Mouse (Mus musculus): ENCODE data around the gene Klhl8. TPM values are rescaled to one million over a fixed set of nuclear protein-coding genes. Genes with fewer than 3 reads are reported as not detected.

Gene Klhl8
- polyA plus RNA-seq, 1 experiment from 2014 or later = 17.4 TPM

DNA sequence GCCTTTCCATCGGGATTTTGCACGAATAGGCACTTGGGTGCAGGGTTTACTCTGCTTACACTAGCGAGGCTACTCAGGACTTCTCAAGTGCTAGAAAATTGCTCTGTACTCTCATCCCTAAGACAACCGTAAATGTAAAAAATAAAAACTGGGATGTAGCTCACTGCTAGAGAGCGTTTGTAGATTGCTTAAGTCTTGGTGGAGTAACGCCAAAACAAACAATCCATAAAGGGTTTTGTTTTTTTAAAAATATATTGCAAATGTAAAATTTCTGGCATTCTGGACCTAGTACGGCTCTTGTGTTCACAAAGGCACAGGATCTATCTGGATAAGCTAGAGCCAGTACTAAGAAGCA lies 17.1 kb upstream of the Klhl8 start:
- no peak overlapping the region for H3K4me3 ChIP-seq (replicated peaks)
- H3K36me3 ChIP-seq (replicated peaks) = no peaks in the 10 kb centered on the region
- WGBS = 91% methylated on average over 7 of the region's 7 CpGs
- H3K27ac ChIP-seq = no peak overlapping the region
- no peaks in the 10 kb centered on the region for H3K4me1 ChIP-seq
- H3K9ac ChIP-seq = no peak overlapping the region
- peaks cover 10% of the 10 kb centered on the region for H3K27me3 ChIP-seq
- no peak overlapping the region for H3K4me2 ChIP-seq
- H3K9me3 ChIP-seq = peaks cover 4% of the 10 kb centered on the region; the same call in 1 of the 2 replicates
- ATAC-seq (ENCODE audit: low FRiP score) = no peak

DNA sequence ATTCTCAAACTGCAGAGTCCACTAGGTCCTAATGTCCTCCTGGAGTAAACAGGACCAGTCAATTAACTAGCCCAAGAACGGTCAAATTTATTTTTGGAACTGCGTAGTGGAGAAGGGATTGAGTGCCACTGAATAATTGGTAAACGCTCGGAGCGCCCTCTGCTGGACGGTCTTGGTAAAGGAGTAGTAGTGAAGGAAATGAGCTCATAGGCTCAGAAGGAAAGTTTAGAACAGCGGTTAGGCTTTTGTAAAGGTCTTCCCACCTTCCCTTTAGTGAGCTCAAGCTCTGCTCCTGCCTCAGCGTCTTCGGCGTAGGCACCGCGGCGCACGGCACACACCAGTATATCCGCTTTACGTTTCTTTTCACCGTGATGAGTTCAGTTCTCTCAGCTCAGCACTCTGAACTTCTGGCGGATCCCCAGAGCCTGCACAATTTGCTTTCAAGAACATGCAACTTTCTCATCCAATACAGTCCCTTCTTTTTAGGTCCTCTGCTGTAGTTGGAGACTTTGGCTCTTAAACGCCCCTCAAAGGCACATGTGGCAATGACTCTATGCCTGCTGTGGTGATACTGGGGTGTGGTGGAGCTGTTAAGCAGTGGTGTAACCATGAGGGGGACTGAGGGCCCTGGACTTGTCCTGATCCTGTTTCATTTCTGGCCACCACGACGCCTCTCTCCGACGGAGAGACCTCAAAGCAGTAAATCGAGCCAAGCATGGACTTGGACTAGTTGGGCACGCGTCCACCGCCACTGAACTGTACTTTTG lies 16.6 kb upstream of the Klhl8 start:
- no peaks in the 10 kb centered on the region for H3K4me1 ChIP-seq
- H3K9me3 ChIP-seq = no peaks in the 10 kb centered on the region
- ATAC-seq (ENCODE audit: low FRiP score) = peak; percentile 67; the same call in 1 of the 2 replicates
- H3K27ac ChIP-seq = no peak overlapping the region
- H3K9ac ChIP-seq = no peak overlapping the region
- H3K36me3 ChIP-seq (replicated peaks) = no peaks in the 10 kb centered on the region
- WGBS = 29% methylated on average over 27 of the region's 27 CpGs
- H3K4me3 ChIP-seq (replicated peaks) = 0 out of 2 replicates have a peak overlapping the region, but pooled peaks have one; percentile 8
- peaks cover 10% of the 10 kb centered on the region for H3K27me3 ChIP-seq
- peak overlapping the region; percentile 41 for H3K4me2 ChIP-seq

DNA sequence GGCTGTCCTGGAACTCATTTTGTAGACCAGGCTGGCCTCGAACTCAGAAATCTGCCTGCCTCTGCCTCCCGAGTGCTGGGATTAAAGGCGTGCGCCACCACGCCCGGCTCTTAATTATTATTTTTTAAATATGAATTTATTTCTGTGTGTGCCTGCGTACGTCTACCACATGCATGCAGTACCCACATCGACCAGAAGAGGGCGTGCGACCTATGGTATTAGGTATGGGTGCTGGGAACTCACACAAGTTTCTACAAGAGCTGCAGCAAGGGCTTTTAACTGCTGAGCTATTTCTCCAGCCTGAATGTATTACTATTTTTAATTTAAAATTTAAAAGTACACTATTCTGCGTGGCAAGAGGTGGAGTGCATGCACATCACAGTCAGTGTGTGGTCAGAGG lies 15.3 kb upstream of the Klhl8 start:
- Histone ChIP-seq H3K9ac (no peak overlapping the region), H3K27me3 (peaks cover 10% of the 10 kb centered on the region), H3K9me3 (no peaks in the 10 kb centered on the region), H3K4me2 (no peak overlapping the region), H3K4me3 (replicated peaks) (no peak overlapping the region), H3K27ac (no peak overlapping the region), H3K36me3 (replicated peaks) (no peaks in the 10 kb centered on the region), H3K4me1 (no peaks in the 10 kb centered on the region)
- WGBS = 75% methylated on average over 12 of the region's 12 CpGs
- ATAC-seq (ENCODE audit: low FRiP score) = no peak

DNA sequence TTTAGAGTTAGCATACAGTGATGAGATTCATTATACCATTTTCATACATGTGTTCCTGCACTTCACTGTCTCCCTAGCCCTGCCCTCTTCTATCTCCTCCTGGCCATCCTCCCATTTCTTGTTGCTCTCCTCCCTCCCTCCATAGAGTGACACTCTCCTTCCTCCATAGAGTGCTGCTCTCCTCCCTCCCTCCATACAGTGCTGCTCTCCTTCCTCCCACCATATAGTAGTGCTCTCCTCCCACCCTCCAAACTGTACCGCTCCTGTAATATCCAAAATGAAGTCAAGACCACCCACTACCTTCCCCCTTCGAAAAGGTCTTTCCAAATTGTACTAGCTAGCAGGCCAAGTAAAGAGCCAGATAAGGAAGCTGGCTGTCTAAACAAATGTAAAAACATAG lies 12.7 kb upstream of the Klhl8 start:
- Histone ChIP-seq H3K9ac (no peak overlapping the region), H3K27me3 (peaks cover 10% of the 10 kb centered on the region), H3K4me1 (no peaks in the 10 kb centered on the region), H3K27ac (no peak overlapping the region), H3K36me3 (replicated peaks) (no peaks in the 10 kb centered on the region), H3K4me2 (no peak overlapping the region), H3K9me3 (no peaks in the 10 kb centered on the region), H3K4me3 (replicated peaks) (no peak overlapping the region)
- WGBS = 87% methylated on average over 2 of the region's 2 CpGs
- ATAC-seq (ENCODE audit: low FRiP score) = no peak

DNA sequence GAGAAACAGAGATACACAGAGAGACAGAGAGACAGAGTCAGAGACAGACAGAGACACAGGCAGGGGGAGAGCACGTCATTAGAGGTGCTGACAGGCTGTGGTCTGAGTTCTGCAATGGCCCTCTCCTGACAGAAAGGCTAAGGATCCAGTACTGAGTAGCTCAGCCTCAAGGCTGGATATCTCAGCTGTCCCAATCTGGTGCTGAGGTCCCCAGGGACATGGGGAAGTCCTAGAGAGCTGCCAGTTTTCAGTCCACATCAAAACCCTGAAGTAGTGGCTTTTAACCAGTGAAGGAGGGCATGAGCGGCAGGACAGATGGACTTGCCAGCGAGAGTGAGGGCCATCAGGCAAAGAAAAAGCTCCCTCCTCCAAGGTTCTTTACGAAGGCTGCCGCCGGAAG lies 12.0 kb upstream of the Klhl8 start:
- no peaks in the 10 kb centered on the region for H3K36me3 ChIP-seq (replicated peaks)
- H3K4me2 ChIP-seq = no peak overlapping the region
- H3K4me3 ChIP-seq (replicated peaks) = no peak overlapping the region
- ATAC-seq (ENCODE audit: low FRiP score) = no peak
- no peaks in the 10 kb centered on the region for H3K9me3 ChIP-seq
- WGBS = 80% methylated on average over 6 of the region's 6 CpGs
- no peaks in the 10 kb centered on the region for H3K4me1 ChIP-seq
- no peak overlapping the region for H3K9ac ChIP-seq
- H3K27me3 ChIP-seq = peaks cover 5% of the 10 kb centered on the region; the same call in 1 of the 2 replicates
- H3K27ac ChIP-seq = no peak overlapping the region

DNA sequence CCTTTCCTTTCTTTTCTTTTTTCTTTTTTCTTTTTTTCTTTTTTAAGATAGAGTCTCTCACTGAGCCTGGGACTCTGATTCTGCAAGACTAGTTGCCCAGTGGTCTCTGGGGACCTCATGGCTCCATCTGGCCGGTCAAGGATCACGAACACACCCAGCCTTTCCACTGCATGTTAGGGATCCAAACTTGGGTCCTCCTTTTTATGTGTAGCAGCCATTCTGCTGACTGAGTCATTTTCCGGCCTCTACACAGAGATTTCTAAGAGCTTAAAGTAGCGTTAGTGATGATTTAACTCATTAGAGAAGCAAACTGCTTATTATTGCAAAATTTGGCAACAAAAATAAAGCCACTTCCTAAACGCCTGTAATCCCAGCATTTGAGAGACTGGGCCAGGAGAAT lies 11.4 kb upstream of the Klhl8 start:
- WGBS = 77% methylated on average over 5 of the region's 5 CpGs
- no peak overlapping the region for H3K4me3 ChIP-seq (replicated peaks)
- no peak overlapping the region for H3K4me2 ChIP-seq
- no peaks in the 10 kb centered on the region for H3K36me3 ChIP-seq (replicated peaks)
- no peaks in the 10 kb centered on the region for H3K4me1 ChIP-seq
- no peaks in the 10 kb centered on the region; the same call in 1 of the 2 replicates for H3K27me3 ChIP-seq
- no peaks in the 10 kb centered on the region for H3K9me3 ChIP-seq
- H3K27ac ChIP-seq = no peak overlapping the region
- no peak for ATAC-seq (ENCODE audit: low FRiP score)
- H3K9ac ChIP-seq = no peak overlapping the region

DNA sequence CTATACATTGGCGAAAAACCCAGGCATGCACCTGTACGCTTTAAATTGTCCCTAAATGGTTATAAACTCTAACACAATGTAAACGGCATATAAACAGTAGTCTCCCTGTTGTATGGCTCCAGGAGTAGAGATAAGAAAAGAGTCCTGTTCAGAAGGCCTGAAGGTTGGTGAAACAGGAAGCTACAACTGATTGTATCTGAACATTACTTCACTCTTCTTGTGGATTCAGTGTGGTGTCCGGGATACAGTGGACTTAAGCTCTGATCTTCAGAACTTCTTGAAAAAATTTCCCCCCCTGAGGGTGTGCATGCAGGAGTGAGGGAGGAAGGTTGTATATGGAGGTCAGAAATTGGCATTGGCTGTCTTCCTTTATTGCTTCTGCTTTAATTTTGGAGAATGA lies 8.4 kb upstream of the Klhl8 start:
- H3K4me3 ChIP-seq (replicated peaks) = no peak overlapping the region
- H3K27me3 ChIP-seq = no peaks in the 10 kb centered on the region; the same call in 1 of the 2 replicates
- no peak overlapping the region for H3K27ac ChIP-seq
- H3K4me2 ChIP-seq = no peak overlapping the region
- no peaks in the 10 kb centered on the region for H3K9me3 ChIP-seq
- H3K36me3 ChIP-seq (replicated peaks) = no peaks in the 10 kb centered on the region
- H3K4me1 ChIP-seq = no peaks in the 10 kb centered on the region
- ATAC-seq (ENCODE audit: low FRiP score) = no peak
- H3K9ac ChIP-seq = no peak overlapping the region
- WGBS = 93% methylated on average over 4 of the region's 4 CpGs

DNA sequence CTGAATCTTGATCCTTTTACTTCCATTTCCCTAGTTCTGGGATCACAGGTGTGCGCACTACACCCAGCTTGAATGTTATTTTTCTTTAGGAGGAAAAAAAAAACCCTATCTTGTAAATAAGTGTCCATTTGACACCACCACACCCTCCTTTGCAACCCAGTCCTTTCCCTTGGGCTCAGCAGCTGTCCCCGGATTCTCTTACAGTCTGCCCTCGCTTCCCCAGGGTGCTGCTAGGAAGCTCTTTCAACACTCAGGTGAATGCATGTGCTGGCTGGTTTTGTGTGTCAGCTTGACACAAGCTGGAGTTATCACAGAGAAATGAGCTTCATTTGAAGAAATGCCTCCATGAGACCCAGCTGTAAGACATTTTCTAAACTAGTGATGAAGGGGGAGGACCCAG lies 7.2 kb upstream of the Klhl8 start:
- 79% methylated on average over 3 of the region's 3 CpGs for WGBS
- H3K27me3 ChIP-seq = peaks cover under 1% of the 10 kb centered on the region; the same call in 1 of the 2 replicates
- no peak overlapping the region for H3K9ac ChIP-seq
- no peak for ATAC-seq (ENCODE audit: low FRiP score)
- no peaks in the 10 kb centered on the region for H3K36me3 ChIP-seq (replicated peaks)
- H3K4me3 ChIP-seq (replicated peaks) = no peak overlapping the region
- H3K9me3 ChIP-seq = no peaks in the 10 kb centered on the region
- no peak overlapping the region for H3K27ac ChIP-seq
- H3K4me2 ChIP-seq = no peak overlapping the region
- H3K4me1 ChIP-seq = no peaks in the 10 kb centered on the region

DNA sequence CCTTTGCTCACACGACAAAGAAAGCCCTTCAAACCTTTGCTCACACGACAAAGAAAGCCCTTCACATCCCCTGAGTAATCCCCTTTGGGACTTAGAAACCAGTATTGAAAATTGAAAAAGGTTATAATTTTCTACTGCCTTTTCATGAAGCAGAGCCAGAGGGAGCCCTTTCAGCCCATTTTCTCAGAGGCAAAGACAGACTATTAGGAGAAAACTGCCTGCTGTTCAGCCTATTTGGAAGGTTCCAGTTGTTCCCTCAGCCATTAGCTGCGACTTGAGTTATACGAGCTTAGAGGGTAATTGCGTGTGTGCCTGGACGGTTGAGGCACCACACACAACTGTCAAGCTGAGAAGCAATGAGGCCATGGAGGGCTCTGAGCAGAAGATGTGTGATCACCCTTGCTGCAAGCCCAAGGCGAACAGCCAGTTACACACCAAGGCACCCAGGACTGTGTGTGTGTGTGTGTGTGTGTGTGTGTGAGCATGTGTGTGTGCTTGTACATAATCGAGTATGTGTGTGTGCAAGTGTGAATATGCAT lies 6.4 kb upstream of the Klhl8 start:
- ATAC-seq (ENCODE audit: low FRiP score) = no peak
- Histone ChIP-seq H3K4me1 (no peaks in the 10 kb centered on the region), H3K9me3 (no peaks in the 10 kb centered on the region), H3K27me3 (peaks cover 6% of the 10 kb centered on the region), H3K36me3 (replicated peaks) (no peaks in the 10 kb centered on the region), H3K9ac (no peak overlapping the region), H3K4me3 (replicated peaks) (no peak overlapping the region), H3K4me2 (no peak overlapping the region), H3K27ac (0 out of 2 replicates have a peak overlapping the region, but pooled peaks have one; percentile 9)
- WGBS = 35% methylated on average over 8 of the region's 8 CpGs

DNA sequence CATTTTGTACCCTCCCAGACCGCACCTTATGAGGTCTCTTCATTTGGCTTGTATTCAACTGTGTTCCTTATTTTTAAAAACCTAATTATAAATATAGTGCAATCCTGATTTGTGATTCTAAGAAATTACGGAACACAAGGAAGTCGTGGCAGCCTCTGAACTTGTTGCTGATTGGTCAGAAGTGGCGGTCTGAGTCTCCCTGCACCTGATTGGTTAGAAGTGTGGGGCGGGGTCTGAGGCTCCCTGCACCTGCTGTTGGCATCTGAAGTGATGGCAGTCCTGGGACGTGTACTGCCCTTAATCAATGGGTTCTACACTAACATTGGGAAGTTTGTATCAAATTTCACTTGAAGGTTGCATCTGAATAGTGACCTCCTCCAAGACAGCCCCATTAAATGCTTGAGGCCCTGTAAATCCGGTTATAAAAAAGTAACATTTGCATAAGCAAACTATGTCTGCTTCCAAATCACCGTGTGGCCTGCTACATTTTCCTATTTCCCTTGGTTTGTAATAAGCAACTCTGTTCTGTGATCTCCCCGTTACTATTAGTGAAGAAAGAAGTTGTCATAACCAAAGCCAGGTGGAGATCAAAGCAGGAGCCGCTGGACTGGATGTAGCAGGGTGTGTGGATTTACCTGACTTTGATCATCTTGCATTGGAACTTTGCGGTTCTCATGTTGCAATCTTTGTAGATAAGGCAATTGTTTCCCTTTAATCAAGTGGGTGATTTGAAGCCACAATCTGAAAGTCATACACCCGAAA lies 5.7 kb upstream of the Klhl8 start:
- ATAC-seq (ENCODE audit: low FRiP score) = no peak
- Histone ChIP-seq H3K27ac (0 out of 2 replicates have a peak overlapping the region, but pooled peaks have one; percentile 9), H3K27me3 (peaks cover 6% of the 10 kb centered on the region), H3K9me3 (no peaks in the 10 kb centered on the region), H3K4me3 (replicated peaks) (no peak overlapping the region), H3K4me2 (no peak overlapping the region), H3K9ac (no peak overlapping the region), H3K36me3 (replicated peaks) (no peaks in the 10 kb centered on the region), H3K4me1 (no peaks in the 10 kb centered on the region)
- WGBS = 60% methylated on average over 12 of the region's 12 CpGs

DNA sequence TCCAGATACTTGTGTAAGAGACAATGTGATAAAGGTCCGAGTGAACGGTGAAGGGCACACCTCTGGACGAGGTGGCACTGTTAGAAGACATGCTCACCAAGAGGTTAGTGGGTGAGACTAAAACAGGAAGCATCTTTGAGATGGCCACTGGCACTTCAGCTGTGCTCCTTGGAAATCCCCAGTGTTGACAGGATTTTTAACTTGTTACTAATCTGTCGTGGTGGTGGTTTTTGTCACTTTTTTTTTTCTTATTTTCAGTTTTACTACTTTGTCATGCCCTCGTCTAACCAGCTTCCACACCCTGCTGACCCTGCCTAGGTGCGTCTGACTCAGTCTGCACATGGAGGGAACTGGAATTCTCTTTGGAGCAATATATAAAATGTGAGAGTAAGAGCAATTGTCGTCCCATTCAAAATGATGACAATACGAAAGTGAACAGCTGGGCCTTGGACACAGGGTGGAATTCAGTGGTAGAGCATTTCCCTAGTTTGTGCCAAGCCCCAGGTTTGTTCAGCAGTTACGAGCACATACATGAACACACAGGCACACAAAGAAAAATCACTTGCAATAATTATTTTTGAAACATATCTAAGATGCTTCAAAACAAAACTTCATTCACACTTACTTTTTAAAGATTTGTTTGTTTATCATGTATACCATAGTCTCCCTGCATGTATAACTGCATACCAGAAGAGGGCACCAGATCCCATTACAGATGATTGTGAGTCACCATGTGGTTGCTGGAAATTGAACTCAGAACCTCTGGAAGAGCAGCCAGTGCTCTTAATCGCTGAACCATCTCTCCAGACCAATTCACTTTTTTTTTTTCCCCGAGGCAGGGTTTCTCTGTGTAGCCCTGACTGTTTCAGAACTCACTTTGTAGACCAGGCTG lies 3.5 kb upstream of the Klhl8 start:
- Histone ChIP-seq H3K27ac (no peak overlapping the region), H3K4me1 (peaks cover 4% of the 10 kb centered on the region; the same call in 1 of the 2 replicates), H3K9ac (no peak overlapping the region), H3K4me3 (replicated peaks) (no peak overlapping the region), H3K27me3 (peaks cover 6% of the 10 kb centered on the region), H3K9me3 (no peaks in the 10 kb centered on the region), H3K36me3 (replicated peaks) (no peaks in the 10 kb centered on the region), H3K4me2 (no peak overlapping the region)
- 80% methylated on average over 11 of the region's 11 CpGs for WGBS
- ATAC-seq (ENCODE audit: low FRiP score) = no peak

DNA sequence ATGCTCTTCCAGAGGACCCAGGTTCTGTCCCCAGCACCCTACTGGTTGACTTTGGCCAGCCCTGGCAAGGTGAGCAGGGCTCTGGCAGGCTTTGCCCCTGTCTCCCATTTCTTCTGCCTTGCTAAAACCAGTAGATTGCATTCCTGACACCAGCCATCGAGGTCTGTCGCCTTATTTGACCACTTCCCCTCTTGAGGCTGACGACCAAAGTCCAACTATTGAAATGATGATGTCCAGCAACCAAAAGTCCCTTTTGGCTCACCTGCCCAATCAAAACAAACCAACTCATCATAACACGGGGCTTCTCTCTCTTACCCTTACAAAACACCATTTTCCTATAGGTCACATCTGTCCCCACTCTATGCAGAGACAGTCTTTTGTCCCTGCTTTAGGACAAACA lies 2.1 kb upstream of the Klhl8 start:
- no peak overlapping the region for H3K4me2 ChIP-seq
- H3K27ac ChIP-seq = no peak overlapping the region
- H3K9ac ChIP-seq = no peak overlapping the region
- WGBS = 78% methylated on average over 4 of the region's 4 CpGs
- H3K36me3 ChIP-seq (replicated peaks) = no peaks in the 10 kb centered on the region
- H3K4me1 ChIP-seq = peaks cover 4% of the 10 kb centered on the region; the same call in 1 of the 2 replicates
- H3K9me3 ChIP-seq = no peaks in the 10 kb centered on the region
- peaks cover 6% of the 10 kb centered on the region for H3K27me3 ChIP-seq
- ATAC-seq (ENCODE audit: low FRiP score) = no peak
- no peak overlapping the region for H3K4me3 ChIP-seq (replicated peaks)

Data from forebrain, embryonic 12.5 days (tissue).